Mouse (Mus musculus) fibroblast of lung, adult 2 months (primary cell): Measurements from ENCODE around the gene Klkb1.

Source experiments
- DNase-seq: peaks from one replicate; pipeline ENCODE4 v3.0.0-alpha.2; 2011; ENCODE audit warnings: low read depth

The Klkb1 gene

DNA sequence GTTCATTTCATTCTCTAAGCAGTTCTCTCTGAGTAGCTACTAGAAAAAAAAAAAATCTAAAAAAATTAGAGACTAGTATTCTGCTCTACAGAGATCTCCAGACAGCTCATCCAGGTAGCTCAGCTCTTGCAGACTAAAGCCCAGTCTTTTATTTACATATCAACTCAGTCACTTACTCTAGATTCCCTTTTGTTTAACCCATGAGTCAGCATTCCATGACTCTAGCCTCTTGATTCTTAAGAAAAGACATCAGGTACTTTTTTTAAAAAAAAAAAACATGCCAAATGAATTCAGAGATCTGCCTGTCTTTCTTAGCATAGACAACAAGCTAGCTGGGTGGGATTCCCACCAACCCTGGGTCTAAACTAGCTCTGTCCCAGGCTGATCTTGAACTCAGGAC is 26.2 kb downstream of the Klkb1 start:
- DNase-seq, result no peak

- no peak for DNase-seq
These were observed 26.9 kb downstream of the Klkb1 start for GRCm38 (mm10) chr8:45267611-45268391.

GRCm38 (mm10) chr8:45266993-45267392 is 27.7 kb downstream of the Klkb1 start:
- DNase-seq, result no peak

- no peak for DNase-seq
These were observed 29.7 kb downstream of the Klkb1 start for GRCm38 (mm10) chr8:45264918-45265317.

- no peak for DNase-seq
These were observed 31.8 kb downstream of the Klkb1 start for GRCm38 (mm10) chr8:45262851-45263250.

- DNase-seq, result no peak
These were observed 32.7 kb downstream of the Klkb1 start, which contains the start of gene F11 for GRCm38 (mm10) chr8:45261920-45262319. TSS of gene F11 (minus strand) at chr8:45262031.

DNA sequence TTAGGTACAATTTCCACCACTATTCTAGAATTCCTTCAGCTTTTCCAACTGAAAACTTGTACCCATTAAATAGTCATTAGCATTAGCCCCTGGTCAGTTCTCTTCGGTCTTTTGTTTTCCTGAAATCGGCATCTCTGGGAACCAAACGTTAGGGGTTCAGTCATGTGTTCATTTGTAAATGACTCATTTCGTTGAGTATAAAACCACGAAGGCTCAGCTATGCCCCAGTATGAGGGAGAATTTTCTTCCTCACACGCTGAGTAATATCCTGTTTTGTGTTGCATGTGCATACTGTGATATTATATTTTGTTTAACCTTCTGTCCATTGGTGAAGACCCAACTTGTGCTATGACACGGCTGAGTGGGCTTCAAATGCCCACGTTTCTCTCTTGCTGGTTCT is 36.2 kb downstream of the Klkb1 start:
- no peak for DNase-seq

- no peak for DNase-seq
These were observed 39.6 kb downstream of the Klkb1 start for GRCm38 (mm10) chr8:45255040-45255439.

DNA sequence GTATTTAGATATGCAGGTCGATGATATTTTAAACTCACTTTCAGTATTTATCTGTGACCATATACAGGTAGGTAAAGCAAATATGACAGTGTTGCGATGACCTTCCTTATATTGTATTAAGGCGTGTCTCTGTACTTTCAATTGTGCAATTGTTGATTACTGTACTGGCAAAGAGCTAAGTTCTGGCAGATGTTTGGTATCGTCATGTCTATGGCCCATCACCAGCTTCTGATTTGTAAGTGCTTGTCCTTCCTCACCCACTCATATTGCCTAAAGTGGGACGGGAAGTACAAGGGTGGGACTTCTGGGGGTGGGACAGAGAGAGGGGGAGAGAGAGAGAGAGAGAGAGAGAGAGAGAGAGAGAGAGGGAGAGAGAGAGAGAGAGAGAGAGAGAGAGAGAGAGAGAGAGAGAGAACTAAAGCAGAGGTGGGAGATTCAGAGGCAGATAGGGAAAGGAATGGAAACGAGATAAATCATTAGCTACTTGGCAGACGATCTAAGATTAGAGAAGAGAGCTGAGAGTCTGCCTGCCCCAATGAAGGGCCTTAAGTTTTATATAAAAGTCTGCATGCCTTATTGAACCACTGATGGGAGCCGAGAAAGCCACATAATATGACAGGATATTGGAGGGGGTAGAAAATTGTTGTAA is 40.3 kb downstream of the Klkb1 start:
- DNase-seq, result no peak

DNA sequence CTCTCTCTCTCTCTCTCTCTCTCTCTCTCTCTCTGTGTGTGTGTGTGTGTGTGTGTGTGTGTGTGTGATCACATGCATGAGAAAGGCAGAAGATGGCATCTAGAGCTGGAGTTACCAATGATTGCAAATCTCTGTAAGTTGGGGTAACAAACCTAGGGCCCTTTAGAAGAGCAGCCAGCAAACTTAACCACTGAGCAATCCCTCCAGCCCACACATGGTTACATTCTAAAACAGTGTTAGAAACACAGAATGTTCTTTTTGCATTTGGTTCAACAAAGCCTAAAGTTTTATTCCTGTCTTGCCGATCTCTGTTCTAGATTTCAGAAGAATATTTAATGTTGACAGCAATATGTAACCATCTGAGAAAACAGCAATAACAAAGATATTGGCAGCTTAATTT is 41.1 kb downstream of the Klkb1 start:
- DNase-seq, result no peak

GRCm38 (mm10) chr8:45253111-45253510 is 41.5 kb downstream of the Klkb1 start:
- DNase-seq, result no peak

DNA sequence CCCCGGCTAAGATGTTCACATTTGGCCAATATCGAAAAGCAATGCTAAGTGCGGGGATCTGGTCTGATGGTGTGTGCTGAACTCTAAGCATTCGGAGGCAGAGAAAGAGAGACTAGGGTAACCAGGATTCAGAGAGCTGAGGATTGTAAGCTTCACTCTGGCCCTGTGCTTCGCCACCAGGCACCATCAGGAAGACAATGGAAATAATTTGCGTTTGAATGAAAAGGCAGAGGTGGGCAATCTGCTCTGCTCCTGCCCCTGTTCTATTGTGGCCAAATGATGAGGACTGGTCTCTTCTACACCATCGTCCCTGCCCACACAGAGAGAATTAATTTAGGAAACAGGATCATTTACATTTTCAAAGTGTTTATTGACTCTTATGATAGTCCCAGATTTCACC is 48.4 kb downstream of the Klkb1 start:
- DNase-seq, result no peak

DNA sequence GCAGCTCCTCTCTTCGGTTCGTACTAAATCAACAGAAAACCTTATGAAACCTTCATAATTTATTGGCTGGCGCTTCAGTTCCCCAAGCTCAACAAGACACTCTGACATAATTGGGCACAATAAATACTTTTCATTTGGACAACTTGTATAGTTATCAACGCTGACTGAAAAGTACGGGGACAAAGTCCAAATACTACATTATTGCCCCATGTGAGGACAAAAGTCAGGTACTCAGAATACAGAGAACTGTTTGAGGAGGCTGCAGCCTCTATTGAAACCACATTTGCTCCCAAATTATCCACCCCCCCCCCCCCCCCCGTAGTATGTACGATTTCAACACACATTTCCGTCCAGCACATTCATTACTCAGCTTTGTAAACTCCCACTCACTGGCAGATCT is 55.3 kb downstream of the Klkb1 start:
- no peak for DNase-seq

DNA sequence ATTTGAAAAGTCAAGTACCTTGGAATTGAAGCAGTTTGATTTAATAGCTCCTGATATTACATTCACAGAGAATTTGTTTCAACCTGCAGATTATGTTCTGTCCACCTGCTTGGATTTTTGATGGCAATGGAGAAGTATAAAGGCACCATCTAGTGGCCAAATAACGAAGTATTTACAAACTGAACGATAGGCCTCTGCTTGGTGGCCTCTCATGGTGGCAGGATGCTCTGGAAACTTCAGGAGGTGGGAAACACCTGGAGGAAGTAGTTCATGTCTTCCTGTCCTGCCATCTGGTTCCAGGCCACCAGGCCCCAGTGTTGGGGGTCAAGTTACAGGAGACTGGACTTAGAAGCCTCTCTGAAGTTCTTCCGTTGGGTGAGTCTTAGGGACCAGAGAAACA is 56.4 kb downstream of the Klkb1 start:
- DNase-seq, result no peak

- peak; percentile 16 for DNase-seq
These were observed 58.3 kb downstream of the Klkb1 start for GRCm38 (mm10) chr8:45236164-45236912.

- no peak for DNase-seq
These were observed 59.4 kb downstream of the Klkb1 start for GRCm38 (mm10) chr8:45235228-45235627.

GRCm38 (mm10) chr8:45233256-45233655 is 61.4 kb downstream of the Klkb1 start:
- no peak for DNase-seq
